Mouse (Mus musculus) duodenum, adult 2 months (tissue): Measurements from ENCODE around the gene Hoxa6. TPM values are rescaled to one million over a fixed set of nuclear protein-coding genes. Genes with fewer than 3 reads are reported as not detected.

Experiments
- polyA plus RNA-seq: library from polyadenylated mRNA; depleted of rRNA; stranded (reverse); fragments of >200 nt; gene quantifications from 2 replicates; pipeline ENCODE4 v1.2.3, GENCODE M21; 2012; ENCODE audit warnings: low replicate concordance; rRNA removed

The Hoxa6 gene
- polyA plus RNA-seq = 0.34 and 0.44 TPM in 2 replicates

GRCm38 (mm10) chr6:52208072-52208867 lies at the start of gene Hoxa6:
Gene Hoxa6 (minus strand): TSS chr6:52208722.

GRCm38 (mm10) chr6:52245757-52246142 lies 37.2 kb upstream of the Hoxa6 start, which contains the start of gene Hoxa11:
Gene Hoxa11 (minus strand): TSS chr6:52245810.

GRCm38 (mm10) chr6:52240389-52241000 lies 32.0 kb upstream of the Hoxa6 start, which contains the start of gene Hoxa10:
Gene Hoxa10 (minus strand): TSS chr6:52240854.

GRCm38 (mm10) chr6:52230516-52231165 lies 22.1 kb upstream of the Hoxa6 start, which contains the start of gene Hoxa9:
Gene Hoxa9 (minus strand): TSS chr6:52231089.

GRCm38 (mm10) chr6:52221337-52221992 lies 12.9 kb upstream of the Hoxa6 start, which contains the start of gene Hoxa7:
Gene Hoxa7 (minus strand): TSS chr6:52221854.

GRCm38 (mm10) chr6:52213119-52213986 lies 4.8 kb upstream of the Hoxa6 start, which contains the start of the genes Hoxa3 and Gm28308:
Gene Hoxa3 (minus strand): TSS chr6:52213336.
Gene Gm28308 (minus strand): TSS chr6:52213339.

GRCm38 (mm10) chr6:52204050-52204752 lies 4.3 kb downstream of the Hoxa6 start, which contains the start of gene Hoxa5:
Gene Hoxa5 (minus strand): TSS chr6:52204587.

GRCm38 (mm10) chr6:52190906-52191810 lies 17.4 kb downstream of the Hoxa6 start, which contains the start of gene Hoxa4:
Gene Hoxa4 (minus strand): TSS chr6:52191753.

GRCm38 (mm10) chr6:52177061-52177735 lies 31.3 kb downstream of the Hoxa6 start, which contains the start of gene 5730596B20Rik:
Gene 5730596B20Rik (plus strand): TSS chr6:52177498.

GRCm38 (mm10) chr6:52164626-52165440 lies 43.7 kb downstream of the Hoxa6 start, which contains the start of gene Hoxa2:
Gene Hoxa2 (minus strand): TSS chr6:52164831.

GRCm38 (mm10) chr6:52158276-52159051 lies 50.1 kb downstream of the Hoxa6 start, which contains the start of gene Hoxa1:
Gene Hoxa1 (minus strand): TSS chr6:52158317.

Other genes with a start within 250 kb of the Hoxa6 start
- 2.1 and 3.8 TPM in 2 replicates for gene Skap2, start 196.2 kb downstream of the Hoxa6 start, polyA plus RNA-seq
- 0.06 and 0.19 TPM in 2 replicates for gene Hoxa1, start 50.4 kb downstream of the Hoxa6 start, polyA plus RNA-seq
- 1.2 and 3.1 TPM in 2 replicates for gene Hoxa2, start 43.9 kb downstream of the Hoxa6 start, polyA plus RNA-seq
- gene 5730596B20Rik, start 31.2 kb downstream of the Hoxa6 start, polyA plus RNA-seq = 0.02 TPM in 1 of 2 replicates, not detected in the other
- gene Hoxa4, start 17.0 kb downstream of the Hoxa6 start, polyA plus RNA-seq = 3.3 and 3.6 TPM in 2 replicates
- gene Hoxa5, start 4.1 kb downstream of the Hoxa6 start, polyA plus RNA-seq = 3.1 and 14.0 TPM in 2 replicates
- 3.6 and 7.3 TPM in 2 replicates for gene Hoxa3, start 4.6 kb upstream of the Hoxa6 start, polyA plus RNA-seq
- gene Gm28308, start 4.6 kb upstream of the Hoxa6 start, polyA plus RNA-seq = 0.26 TPM in 1 of 2 replicates, not detected in the other
- gene Hoxa7, start 13.1 kb upstream of the Hoxa6 start, polyA plus RNA-seq = 0.39 and 2.2 TPM in 2 replicates
- not detected in 2 replicates for gene Hoxa9, start 22.4 kb upstream of the Hoxa6 start, polyA plus RNA-seq
- gene Hoxa10, start 32.1 kb upstream of the Hoxa6 start, polyA plus RNA-seq = not detected in 2 replicates
- not detected in 2 replicates for gene Hoxa11, start 37.1 kb upstream of the Hoxa6 start, polyA plus RNA-seq
- gene Hoxa13, start 52.2 kb upstream of the Hoxa6 start, polyA plus RNA-seq = not detected in 2 replicates
- not detected in 2 replicates for gene Evx1, start 104.8 kb upstream of the Hoxa6 start, polyA plus RNA-seq